Mouse (Mus musculus) effector memory CD4-positive, alpha-beta T cell, adult 7 months (primary cell): ENCODE measurements around the gene Foxe3. TPM values are rescaled to one million over a fixed set of nuclear protein-coding genes. Genes with fewer than 3 reads are reported as not detected.

ENCODE experiments used
- polyA plus RNA-seq: library from polyadenylated mRNA; unstranded; fragments of 100-300 nt; shearing (Covaris generic); gene quantifications from one replicate; pipeline ENCODE4 v1.2.1, GENCODE M21; 2017

Foxe3 gene
- polyA plus RNA-seq, result not detected

GRCm38 (mm10) chr4:114925917-114926312, at the start of gene Foxe3:
Gene Foxe3, minus strand, starts transcription at chr4:114926013.

GRCm38 (mm10) chr4:114908829-114909601, 16.8 kb downstream of the Foxe3 start, which contains the start of gene Foxd2:
Gene Foxd2, minus strand, starts transcription at chr4:114908873.

Other genes starting within 250 kb of the Foxe3 start
- gene Gm12830, start 104.3 kb downstream of the Foxe3 start, polyA plus RNA-seq, result not detected
- gene Foxd2, start 17.1 kb downstream of the Foxe3 start, polyA plus RNA-seq, result 2.6 TPM
- 89.1 TPM for gene Cmpk1, start 61.2 kb upstream of the Foxe3 start, polyA plus RNA-seq
- gene Stil, start 74.1 kb upstream of the Foxe3 start, polyA plus RNA-seq, result 0.30 TPM
- gene Tal1, start 130.4 kb upstream of the Foxe3 start, polyA plus RNA-seq, result not detected
- gene Pdzk1ip1, start 162.7 kb upstream of the Foxe3 start, polyA plus RNA-seq, result 0.48 TPM
- gene Cyp4x1, start 208.3 kb upstream of the Foxe3 start, polyA plus RNA-seq, result 0.18 TPM